Mouse (Mus musculus): ENCODE measurements around the gene Tcf19. TPM values are rescaled to one million over a fixed set of nuclear protein-coding genes. Genes with fewer than 3 reads are reported as not detected.

Tcf19 gene
- polyA plus RNA-seq, 1 experiment from 2014 or later: 14.2 TPM

DNA sequence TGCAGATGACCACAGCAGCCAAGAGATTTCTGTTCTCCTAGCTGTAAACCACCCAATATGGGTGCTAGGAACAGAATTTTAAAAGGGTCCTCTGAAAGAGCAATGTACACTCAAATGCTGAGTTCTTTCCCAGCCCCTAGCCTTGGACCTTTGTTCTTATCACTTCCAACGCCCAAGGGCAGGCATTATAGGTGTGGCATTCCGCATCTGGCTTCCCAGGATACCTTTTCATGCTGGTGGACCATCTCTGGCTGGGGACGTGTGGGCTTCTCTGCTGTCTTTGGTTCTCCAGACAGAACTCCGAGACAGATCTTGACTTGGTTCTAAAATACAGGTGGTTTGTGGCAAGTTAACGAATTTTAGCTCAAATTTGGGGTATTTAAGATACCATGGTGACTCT lies 13.9 kb downstream of the Tcf19 start:
- ATAC-seq (no peak), DNase-seq (ENCODE audit: low spot score) (no peak)
- no peaks in the 10 kb centered on the region for H3K4me1 ChIP-seq (ENCODE audit: insufficient read depth, low read depth, low read length)
- no peaks in the 10 kb centered on the region for H3K27me3 ChIP-seq (replicated peaks; ENCODE audit: insufficient read depth, low read length)
- no peaks in the 10 kb centered on the region for H3K9me3 ChIP-seq (ENCODE audit: low read length)
- no peaks in the 10 kb centered on the region for H3K36me3 ChIP-seq (ENCODE audit: insufficient read depth, low read length)
- no peak overlapping the region for H3K4me2 ChIP-seq (replicated peaks; ENCODE audit: low read depth, low read length)
- no peak overlapping the region for H3K4me3 ChIP-seq (ENCODE audit: low read depth, low read length)
- TF ChIP-seq CTCF (IDR thresholded peaks at IDR 0.05): no peak
- no peak for TF ChIP-seq EP300 (IDR thresholded peaks at IDR 0.05)
- no peak overlapping the region for H3K27ac ChIP-seq (ENCODE audit: low read length)
- 54% methylated on average over 5 of the region's 5 CpGs for WGBS
- H3K9ac ChIP-seq (replicated peaks; ENCODE audit: low read depth): no peak overlapping the region

- no peaks in the 10 kb centered on the region for H3K9me3 ChIP-seq (ENCODE audit: low read length)
- WGBS: 12% methylated on average over 6 of the region's 6 CpGs
- no peaks in the 10 kb centered on the region for H3K27me3 ChIP-seq (replicated peaks; ENCODE audit: insufficient read depth, low read length)
- H3K27ac ChIP-seq (ENCODE audit: low read length): no peak overlapping the region
- H3K4me1 ChIP-seq (ENCODE audit: insufficient read depth, low read depth, low read length): no peaks in the 10 kb centered on the region
- H3K4me3 ChIP-seq (ENCODE audit: low read depth, low read length): no peak overlapping the region
- no peak for TF ChIP-seq CTCF (IDR thresholded peaks at IDR 0.05)
- TF ChIP-seq EP300 (IDR thresholded peaks at IDR 0.05): no peak
- DNase-seq (ENCODE audit: low spot score): no peak
- H3K4me2 ChIP-seq (replicated peaks; ENCODE audit: low read depth, low read length): no peak overlapping the region
- H3K9ac ChIP-seq (replicated peaks; ENCODE audit: low read depth): no peak overlapping the region
- H3K36me3 ChIP-seq (ENCODE audit: insufficient read depth, low read length): no peaks in the 10 kb centered on the region
- no peak for ATAC-seq
These were observed 14.4 kb downstream of the Tcf19 start for GRCm38 (mm10) chr17:35502226-35502625.

- Histone ChIP-seq H3K27me3 (replicated peaks; ENCODE audit: insufficient read depth, low read length) (no peaks in the 10 kb centered on the region), H3K36me3 (ENCODE audit: insufficient read depth, low read length) (no peaks in the 10 kb centered on the region), H3K9ac (replicated peaks; ENCODE audit: low read depth) (no peak overlapping the region), H3K4me3 (ENCODE audit: low read depth, low read length) (no peak overlapping the region), H3K4me1 (ENCODE audit: insufficient read depth, low read depth, low read length) (no peaks in the 10 kb centered on the region), H3K9me3 (ENCODE audit: low read length) (no peaks in the 10 kb centered on the region), H3K4me2 (replicated peaks; ENCODE audit: low read depth, low read length) (no peak overlapping the region), H3K27ac (ENCODE audit: low read length) (no peak overlapping the region)
- ATAC-seq (no peak), DNase-seq (ENCODE audit: low spot score) (no peak)
- TF ChIP-seq CTCF (IDR thresholded peaks at IDR 0.05) (no peak), EP300 (IDR thresholded peaks at IDR 0.05) (no peak)
- 96% methylated on average over 7 of the region's 7 CpGs for WGBS
These were observed 19.5 kb downstream of the Tcf19 start for GRCm38 (mm10) chr17:35497124-35497523.

GRCm38 (mm10) chr17:35490320-35490719 lies 26.3 kb downstream of the Tcf19 start:
- H3K36me3 ChIP-seq (ENCODE audit: insufficient read depth, low read length): no peaks in the 10 kb centered on the region
- no peaks in the 10 kb centered on the region for H3K9me3 ChIP-seq (ENCODE audit: low read length)
- H3K4me3 ChIP-seq (ENCODE audit: low read depth, low read length): no peak overlapping the region
- 74% methylated on average over 5 of the region's 5 CpGs for WGBS
- TF ChIP-seq CTCF (IDR thresholded peaks at IDR 0.05): no peak
- no peak for TF ChIP-seq EP300 (IDR thresholded peaks at IDR 0.05)
- no peak overlapping the region for H3K4me2 ChIP-seq (replicated peaks; ENCODE audit: low read depth, low read length)
- no peak for DNase-seq (ENCODE audit: low spot score)
- no peak for ATAC-seq
- no peaks in the 10 kb centered on the region for H3K4me1 ChIP-seq (ENCODE audit: insufficient read depth, low read depth, low read length)
- H3K9ac ChIP-seq (replicated peaks; ENCODE audit: low read depth): no peak overlapping the region
- no peak overlapping the region for H3K27ac ChIP-seq (ENCODE audit: low read length)
- H3K27me3 ChIP-seq (replicated peaks; ENCODE audit: insufficient read depth, low read length): no peaks in the 10 kb centered on the region

DNA sequence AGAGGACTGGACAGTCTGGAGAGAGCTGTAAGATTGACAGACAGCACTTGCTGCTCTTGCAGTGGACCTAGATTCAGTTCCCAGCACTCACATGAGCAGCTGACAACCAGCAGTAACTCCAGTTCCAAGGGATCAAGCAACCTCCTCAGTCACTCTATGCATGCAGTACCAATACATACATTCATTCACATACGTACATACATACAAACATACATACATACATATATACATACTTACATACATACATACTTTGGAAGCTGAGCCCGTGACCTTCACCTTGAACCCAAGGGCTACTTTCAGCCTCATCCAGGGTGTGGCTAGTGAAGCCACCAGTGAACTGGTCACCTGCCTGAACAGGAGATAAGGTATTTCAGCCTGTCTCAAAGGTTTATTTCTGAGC lies 28.6 kb downstream of the Tcf19 start:
- Histone ChIP-seq H3K4me1 (ENCODE audit: insufficient read depth, low read depth, low read length) (no peaks in the 10 kb centered on the region), H3K4me2 (replicated peaks; ENCODE audit: low read depth, low read length) (no peak overlapping the region), H3K27ac (ENCODE audit: low read length) (no peak overlapping the region), H3K27me3 (replicated peaks; ENCODE audit: insufficient read depth, low read length) (no peaks in the 10 kb centered on the region), H3K36me3 (ENCODE audit: insufficient read depth, low read length) (no peaks in the 10 kb centered on the region), H3K4me3 (ENCODE audit: low read depth, low read length) (no peak overlapping the region), H3K9ac (replicated peaks; ENCODE audit: low read depth) (no peak overlapping the region), H3K9me3 (ENCODE audit: low read length) (no peaks in the 10 kb centered on the region)
- 96% methylated on average over 2 of the region's 2 CpGs for WGBS
- no peak for DNase-seq (ENCODE audit: low spot score)
- TF ChIP-seq CTCF (IDR thresholded peaks at IDR 0.05) (no peak), EP300 (IDR thresholded peaks at IDR 0.05) (no peak)
- ATAC-seq: no peak

GRCm38 (mm10) chr17:35486726-35487125 lies 29.9 kb downstream of the Tcf19 start:
- no peak overlapping the region for H3K4me2 ChIP-seq (replicated peaks; ENCODE audit: low read depth, low read length)
- no peaks in the 10 kb centered on the region for H3K36me3 ChIP-seq (ENCODE audit: insufficient read depth, low read length)
- no peak for TF ChIP-seq EP300 (IDR thresholded peaks at IDR 0.05)
- TF ChIP-seq CTCF (IDR thresholded peaks at IDR 0.05): no peak
- no peak overlapping the region for H3K4me3 ChIP-seq (ENCODE audit: low read depth, low read length)
- no peak overlapping the region for H3K27ac ChIP-seq (ENCODE audit: low read length)
- H3K27me3 ChIP-seq (replicated peaks; ENCODE audit: insufficient read depth, low read length): no peaks in the 10 kb centered on the region
- no peaks in the 10 kb centered on the region for H3K4me1 ChIP-seq (ENCODE audit: insufficient read depth, low read depth, low read length)
- ATAC-seq (no peak), DNase-seq (ENCODE audit: low spot score) (no peak)
- no peaks in the 10 kb centered on the region for H3K9me3 ChIP-seq (ENCODE audit: low read length)
- WGBS: 46% methylated on average over 10 of the region's 10 CpGs
- H3K9ac ChIP-seq (replicated peaks; ENCODE audit: low read depth): no peak overlapping the region

- H3K27me3 ChIP-seq (replicated peaks; ENCODE audit: insufficient read depth, low read length): no peaks in the 10 kb centered on the region
- H3K9ac ChIP-seq (replicated peaks; ENCODE audit: low read depth): no peak overlapping the region
- H3K27ac ChIP-seq (ENCODE audit: low read length): no peak overlapping the region
- H3K4me2 ChIP-seq (replicated peaks; ENCODE audit: low read depth, low read length): no peak overlapping the region
- DNase-seq (ENCODE audit: low spot score): no peak
- no peak for ATAC-seq
- no peak overlapping the region for H3K4me3 ChIP-seq (ENCODE audit: low read depth, low read length)
- no peaks in the 10 kb centered on the region for H3K9me3 ChIP-seq (ENCODE audit: low read length)
- 9% methylated on average over 4 of the region's 4 CpGs for WGBS
- H3K4me1 ChIP-seq (ENCODE audit: insufficient read depth, low read depth, low read length): no peaks in the 10 kb centered on the region
- H3K36me3 ChIP-seq (ENCODE audit: insufficient read depth, low read length): no peaks in the 10 kb centered on the region
- no peak for TF ChIP-seq CTCF (IDR thresholded peaks at IDR 0.05)
- TF ChIP-seq EP300 (IDR thresholded peaks at IDR 0.05): no peak
These were observed 30.9 kb downstream of the Tcf19 start for GRCm38 (mm10) chr17:35485702-35486101.
